Mouse (Mus musculus) frontal cortex, postnatal 14 days (tissue): ENCODE measurements around the gene Gm28308.

Source experiments
- DNase-seq, 2 experiments: peaks; one replicate each; pipeline ENCODE4 v3.0.0; 2022; ENCODE audit warnings: low spot score in 2 of 2

The Gm28308 gene

DNA sequence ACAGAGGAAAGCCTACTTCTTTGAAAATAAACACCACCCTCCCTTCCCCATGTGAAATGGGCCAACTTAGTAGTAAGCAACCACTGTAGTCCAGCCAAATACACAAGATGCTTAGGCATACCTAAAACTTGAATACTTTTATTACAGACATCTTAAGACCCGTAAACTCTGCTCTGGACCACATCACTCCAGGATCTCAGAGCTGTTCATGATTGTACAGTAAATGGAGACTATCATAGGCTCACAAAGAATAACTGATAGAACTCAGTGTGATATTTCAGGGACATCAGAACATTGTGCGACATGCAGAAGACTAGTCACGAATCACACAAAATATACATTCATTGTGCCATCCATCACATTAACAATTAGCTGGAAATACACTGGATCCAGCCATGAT is 57.7 kb downstream of the Gm28308 start:
- no peak for DNase-seq

DNA sequence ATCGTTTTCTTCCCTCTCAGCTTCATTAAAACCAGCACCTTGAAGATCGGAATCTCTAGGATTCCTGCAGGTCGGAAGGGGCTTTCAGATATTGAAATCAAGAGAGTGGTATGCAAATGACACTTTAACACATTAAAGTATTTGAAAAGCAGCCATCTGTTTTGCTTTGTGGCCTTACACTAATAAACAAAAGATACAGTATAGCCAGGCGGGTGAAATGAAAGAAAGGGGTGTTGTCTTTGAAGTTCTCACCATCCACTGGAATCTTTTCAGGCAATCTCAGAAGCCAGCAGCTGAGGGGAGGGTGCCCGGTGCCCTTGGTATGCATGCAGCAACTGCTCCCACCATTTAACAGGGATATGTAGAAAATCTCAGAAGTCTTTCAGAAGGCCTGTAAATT is 59.1 kb downstream of the Gm28308 start:
- no peak for DNase-seq

DNA sequence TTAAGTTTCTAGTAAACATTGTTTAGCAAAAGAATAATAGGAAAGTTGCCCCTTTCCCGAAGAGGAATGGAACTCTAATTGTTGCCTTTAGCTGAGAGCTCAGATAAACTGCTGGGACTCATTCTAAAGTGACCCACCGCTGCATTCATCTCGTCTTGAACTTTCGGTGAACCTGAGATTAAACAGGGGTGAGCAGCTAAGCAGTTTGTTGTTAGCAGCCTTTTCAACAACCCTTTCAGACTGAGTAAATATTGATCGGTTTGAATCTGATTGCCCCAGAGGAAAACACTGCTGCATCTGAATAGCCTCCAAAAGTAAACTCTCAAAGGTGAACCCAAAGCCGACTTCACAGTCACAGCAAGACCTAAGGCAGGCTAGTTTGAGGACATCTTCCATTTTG is 59.9 kb downstream of the Gm28308 start:
- DNase-seq, result no peak

DNA sequence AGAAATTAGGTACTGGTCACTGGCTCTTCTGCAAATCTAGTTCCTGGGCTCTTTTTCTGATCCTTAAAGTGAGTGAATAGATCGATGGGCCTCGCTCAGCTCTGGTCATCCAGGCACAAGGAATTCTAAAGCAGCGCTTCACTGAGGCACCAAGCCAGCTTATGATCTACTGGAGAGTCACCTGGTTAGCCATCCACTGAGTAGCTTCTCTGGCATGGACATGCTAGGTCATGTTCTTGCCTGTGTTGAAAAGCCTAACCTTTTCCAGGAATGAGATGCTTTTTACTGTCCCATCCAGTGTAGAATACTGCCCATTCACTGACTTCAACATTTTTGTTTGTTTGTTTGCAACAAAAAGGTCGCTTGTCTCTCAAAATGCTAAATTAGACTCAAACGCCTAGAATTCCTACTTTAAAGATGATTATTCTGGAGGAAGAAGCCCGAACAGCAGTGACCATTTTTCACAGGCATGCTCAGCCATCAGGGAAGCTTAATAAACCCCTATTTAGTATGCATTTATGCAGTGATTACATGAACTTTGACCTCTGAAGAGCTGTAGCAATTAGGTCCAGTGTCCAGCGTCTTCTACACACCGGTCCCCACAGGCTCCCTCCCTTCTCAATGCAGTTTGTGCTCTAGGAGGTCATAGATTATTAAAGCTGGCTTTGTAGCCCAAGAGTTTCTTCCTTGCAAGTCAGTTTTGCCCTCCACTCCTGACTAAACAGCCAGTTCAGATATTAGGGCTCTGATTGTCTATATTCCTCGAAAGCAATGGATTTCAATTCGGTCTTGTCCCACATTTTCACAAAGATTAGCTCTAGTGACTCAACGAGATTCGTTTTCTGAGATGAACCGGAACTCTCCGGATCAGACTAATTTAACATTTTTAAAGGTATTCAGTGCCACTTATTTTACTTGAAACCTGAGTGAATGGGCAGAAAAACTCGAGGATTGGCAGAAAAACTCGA is 60.6 kb downstream of the Gm28308 start:
- no peak for DNase-seq

DNA sequence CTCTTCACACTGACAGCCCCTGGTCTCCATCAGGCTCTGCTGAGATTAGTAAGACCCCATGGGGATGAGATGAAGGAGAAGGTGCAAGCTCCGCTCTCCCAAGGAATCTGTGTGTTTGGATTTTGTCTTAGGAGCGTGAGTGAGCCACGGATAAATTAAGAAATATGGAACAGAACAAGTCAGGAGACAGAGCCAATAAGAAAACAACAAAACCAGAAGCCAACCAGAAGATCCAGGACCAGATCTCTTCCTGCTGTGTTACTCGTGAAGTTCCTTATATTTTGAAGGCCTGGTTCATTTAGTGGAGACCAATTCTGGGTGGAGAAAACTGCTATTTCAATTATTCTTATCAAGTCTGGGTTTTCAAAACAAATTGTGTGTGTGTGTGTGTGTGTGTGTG is 61.6 kb downstream of the Gm28308 start:
- DNase-seq, result no peak

DNA sequence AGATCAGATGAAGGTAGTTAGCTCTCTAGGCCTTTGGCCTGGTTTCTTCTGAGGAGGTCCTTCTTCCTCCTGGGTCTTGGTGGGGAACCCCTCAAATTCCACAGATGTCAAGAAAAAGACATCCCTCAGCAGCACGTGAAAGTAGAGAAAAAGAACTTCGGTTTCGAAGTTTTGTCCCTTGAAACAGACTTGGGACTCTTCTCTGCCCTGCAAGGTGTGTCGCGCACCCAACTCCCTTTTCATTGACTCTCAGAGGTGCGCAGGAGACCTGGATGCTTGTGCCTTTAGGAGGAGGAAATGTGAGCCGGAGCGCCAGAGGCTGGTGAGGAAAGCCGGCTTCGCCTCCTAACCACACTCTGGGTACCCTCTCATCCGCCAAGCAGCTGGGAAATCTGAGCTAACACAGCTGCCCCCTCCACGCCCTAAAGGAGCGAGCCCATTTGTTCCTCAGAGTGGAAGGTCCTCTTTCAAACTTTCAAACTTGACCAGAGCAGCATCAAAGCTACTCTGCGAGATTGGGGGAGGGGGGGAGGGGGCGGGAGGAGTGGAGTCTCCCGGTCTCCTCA is 62.7 kb downstream of the Gm28308 start:
- no peak for DNase-seq

DNA sequence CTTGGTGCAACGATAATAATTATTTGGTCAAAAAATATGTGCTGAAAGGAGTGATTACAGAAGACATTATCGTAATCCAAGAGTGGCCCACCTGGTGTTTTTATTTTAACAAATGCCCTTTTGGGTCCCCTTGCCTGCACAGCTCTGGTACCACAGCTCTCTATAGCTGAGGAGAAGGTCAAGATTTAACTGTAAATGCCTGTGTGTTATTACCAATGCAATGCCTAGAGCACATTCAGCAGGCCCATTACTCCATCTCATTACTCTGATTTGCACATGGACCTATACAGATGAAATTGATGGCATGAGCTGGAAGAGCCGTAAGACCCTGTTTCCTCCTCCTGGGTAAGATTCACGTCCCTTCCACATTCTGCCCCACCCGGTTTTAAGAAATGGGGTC is 74.0 kb downstream of the Gm28308 start:
- no peak for DNase-seq

DNA sequence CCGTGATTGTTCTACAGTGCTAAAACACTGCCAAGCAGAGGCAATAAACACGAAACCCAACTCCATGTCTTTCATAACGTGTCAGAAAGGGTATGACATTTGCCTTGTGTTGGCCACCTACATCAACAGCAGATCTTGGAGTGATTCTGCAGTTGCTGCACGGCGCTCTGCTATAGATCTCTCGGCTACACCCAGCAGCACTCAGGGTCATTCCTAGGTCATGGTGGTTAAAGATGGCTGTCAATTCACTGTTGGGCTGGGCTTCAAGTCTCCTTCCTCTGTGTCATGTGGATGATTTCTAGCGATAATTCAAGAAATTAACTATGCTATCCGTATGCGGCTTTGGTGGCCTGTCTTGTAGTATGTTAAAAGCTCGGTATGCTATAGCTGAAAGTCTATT is 74.6 kb downstream of the Gm28308 start:
- no peak for DNase-seq

DNA sequence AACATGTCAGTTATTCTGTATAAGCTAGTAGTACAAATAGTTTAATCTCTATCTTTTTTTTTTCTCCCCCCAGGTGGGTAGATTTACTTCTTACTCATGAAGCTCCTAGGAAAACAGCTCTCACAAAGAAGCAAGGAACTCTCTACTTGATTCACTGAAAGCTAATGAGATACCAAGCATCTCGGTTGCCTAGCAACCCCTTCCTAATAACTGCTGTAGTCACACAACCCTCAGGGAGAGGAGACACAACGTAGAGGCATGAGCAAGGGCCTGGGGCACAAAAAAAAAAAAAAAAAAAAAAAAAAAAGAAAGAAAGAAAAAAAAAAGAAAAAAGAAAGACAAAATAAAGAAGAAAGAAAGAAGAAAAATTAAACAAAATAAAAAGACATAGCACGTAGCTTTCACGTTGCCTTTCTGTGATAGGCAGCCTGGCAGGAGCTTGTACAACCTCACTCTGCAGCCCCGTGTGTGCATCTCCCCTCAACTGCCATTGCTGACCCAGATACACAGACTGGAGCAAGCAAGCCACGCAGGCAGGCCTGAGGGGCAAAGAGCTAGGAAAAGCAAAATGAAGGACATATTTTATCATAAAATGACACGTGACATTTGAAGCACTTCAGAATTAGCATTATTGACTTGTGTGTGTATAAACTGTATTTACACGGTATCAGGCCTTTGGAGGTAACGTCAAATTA is 75.2 kb downstream of the Gm28308 start:
- DNase-seq, result no peak

DNA sequence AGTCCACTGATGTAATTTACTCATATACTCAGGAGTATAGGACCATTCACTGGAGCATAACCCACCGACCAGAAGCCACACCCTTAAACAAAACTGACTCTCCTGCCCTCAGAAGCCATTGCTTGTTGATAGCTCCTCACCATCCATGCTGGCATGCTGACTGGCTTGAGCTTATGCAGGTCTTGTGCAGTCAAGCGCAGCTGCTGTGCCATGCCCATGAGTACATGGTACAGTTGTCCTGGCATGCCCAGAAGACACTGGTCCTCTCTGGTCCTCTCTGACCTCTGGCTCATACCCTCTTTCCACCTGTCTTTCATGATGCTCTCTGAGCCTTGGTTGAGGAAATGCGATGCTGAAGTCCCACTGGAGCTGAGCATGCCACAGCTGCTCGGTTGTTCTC is 89.5 kb downstream of the Gm28308 start:
- DNase-seq, result no peak

DNA sequence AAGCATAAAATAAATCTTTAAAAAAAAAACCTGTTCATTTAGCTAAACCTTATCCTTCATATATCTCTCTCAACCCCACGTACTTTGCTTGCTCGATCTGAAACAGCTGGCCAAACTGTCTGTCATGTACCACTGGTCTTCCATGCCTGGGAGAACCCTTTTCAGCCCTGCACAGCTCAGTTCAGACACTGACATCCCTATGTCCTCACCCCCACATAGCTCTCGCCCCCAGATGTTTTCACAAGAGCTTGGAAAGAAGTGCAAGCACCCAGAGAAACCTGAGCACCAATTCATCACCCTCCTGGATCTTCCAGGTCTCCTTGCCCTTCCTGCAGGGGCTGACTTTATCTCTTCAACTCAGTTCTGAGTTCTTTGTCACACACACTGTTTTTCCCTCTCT is 92.0 kb downstream of the Gm28308 start:
- no peak for DNase-seq

DNA sequence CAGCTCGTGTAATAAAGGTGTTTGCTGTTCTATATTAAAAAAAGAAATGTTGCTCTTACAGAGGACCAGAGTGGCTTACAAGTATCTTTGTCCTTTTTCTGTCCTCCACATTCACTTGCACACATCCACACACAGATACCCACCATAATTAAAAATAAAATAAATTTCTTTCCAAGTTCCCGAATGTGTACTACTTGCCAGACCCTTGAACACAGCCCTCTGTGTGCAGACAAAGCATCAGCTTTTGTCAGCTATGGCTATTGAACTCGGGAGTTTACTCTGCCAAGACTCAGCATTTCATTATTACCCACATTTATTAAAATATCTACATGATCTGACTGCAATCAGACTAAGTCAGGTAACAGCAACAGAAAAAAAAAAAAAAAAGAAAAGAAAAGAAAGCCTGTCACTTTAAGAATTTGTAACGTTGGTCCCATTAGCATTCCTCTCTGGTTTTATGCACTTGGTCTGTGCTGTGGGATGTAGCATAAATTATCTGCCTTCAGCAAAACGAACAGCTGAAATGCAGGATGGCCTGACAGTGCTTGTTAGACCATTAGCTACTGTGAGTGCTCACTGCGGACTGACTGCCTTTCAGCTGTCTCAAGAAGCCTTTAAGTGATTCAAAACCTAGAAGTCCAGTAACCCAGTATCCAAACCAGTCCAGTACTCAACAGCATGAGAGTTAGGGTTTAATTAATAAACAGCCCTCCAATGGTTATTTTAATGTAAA is 94.1 kb downstream of the Gm28308 start:
- DNase-seq, result no peak

DNA sequence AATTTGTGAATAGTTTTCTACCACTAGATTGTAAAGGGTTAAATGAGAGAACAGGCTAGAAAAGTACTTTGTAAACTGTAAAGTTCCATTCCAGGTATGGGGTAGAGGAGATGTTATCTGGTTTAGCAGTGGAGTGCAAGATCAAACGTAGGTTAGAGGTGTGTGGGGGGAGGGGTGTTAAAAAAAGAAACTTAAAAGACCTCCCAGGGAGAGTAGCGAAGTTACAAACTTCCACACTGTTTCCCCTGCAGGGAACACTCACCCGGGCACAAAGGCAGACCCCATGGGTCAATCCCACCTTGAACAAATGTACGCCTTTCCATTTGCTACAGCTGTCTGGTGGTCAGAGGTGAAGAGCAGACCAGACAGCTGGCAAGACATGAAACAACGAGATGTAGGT is 97.2 kb downstream of the Gm28308 start:
- no peak for DNase-seq
